8 mouse cellular contexts compared by ENCODE assay signal in the genomic region with DNA sequence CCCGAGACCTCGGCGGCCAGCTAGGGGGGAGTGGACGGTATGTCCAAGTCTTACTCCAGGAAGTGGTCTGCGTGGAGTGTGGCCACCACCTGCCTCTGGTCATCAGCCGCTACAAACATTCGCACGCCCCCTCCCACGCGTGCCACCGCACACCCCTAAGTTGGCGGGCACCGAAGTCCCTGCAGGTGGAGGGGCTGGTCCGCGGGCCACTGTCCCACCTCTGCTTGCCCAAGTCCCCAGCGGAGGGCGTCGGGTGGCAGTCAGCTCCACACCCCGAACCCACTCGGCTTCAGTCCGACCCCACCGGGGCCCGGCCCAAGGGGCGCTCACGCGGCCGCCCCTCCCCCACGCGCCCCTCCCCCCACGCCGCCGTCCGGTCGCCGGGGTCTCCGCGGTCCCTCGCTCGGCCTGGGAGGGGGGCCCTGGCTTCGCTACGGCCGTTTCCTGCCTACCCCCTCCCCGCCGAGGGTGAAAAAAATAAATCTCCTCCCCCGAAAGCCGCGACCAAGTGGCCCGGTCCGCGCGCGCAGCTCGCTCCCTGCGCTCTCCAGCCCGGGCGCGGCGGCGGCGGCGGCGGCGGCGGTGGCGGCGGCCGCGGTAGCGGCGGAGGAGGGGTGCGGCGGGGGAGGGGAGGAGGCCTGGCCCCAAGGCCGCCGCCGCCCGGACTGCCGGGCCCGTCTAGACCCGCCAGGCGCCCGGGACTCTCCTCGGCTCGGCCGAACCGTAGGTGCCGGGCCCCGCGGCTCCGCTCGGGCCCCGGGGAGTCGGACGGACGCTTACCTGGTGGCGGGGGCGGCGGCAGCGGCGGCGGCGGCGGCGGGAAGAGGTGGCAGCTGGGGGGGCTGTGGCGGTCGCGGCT. TPM values are rescaled to one million over a fixed set of nuclear protein-coding genes. Genes with fewer than 3 reads are reported as not detected.
DNase-seq lines count a peak whose midpoint lies in the region; ATAC-seq and TF ChIP-seq lines count a peak whose summit lies in the region.

No protein-coding gene starts in this region.

- no peaks in the 10 kb centered on the region for H3K27me3 ChIP-seq in forebrain, postnatal 0 days (ENCODE audit: insufficient read depth, low read length)
- peaks cover 35% of the 10 kb centered on the region for H3K27me3 ChIP-seq in liver, embryonic 14.5 days (ENCODE audit: control insufficient read depth, insufficient read depth, low read length)
- H3K27me3 ChIP-seq in neural tube, embryonic 13.5 days = no peaks in the 10 kb centered on the region

- peaks cover 40% of the 10 kb centered on the region for H3K4me1 ChIP-seq in forebrain, postnatal 0 days (ENCODE audit: insufficient read depth)
- peaks cover 47 to 49% of the 10 kb centered on the region in 2 experiments for H3K4me1 ChIP-seq in liver, embryonic 14.5 days (replicated peaks; ENCODE audit: control insufficient read depth in 2 of 2, insufficient read depth in 2 of 2, low read length in 1 of 2)
- H3K4me1 ChIP-seq in neural tube, embryonic 13.5 days (replicated peaks) = peaks cover 70% of the 10 kb centered on the region

- TF ChIP-seq CTCF in forebrain, postnatal 0 days (IDR thresholded peaks at IDR 0.05; ENCODE audit: low read depth) = no peak
- no peak for TF ChIP-seq CTCF in liver, embryonic 14.5 days (IDR thresholded peaks at IDR 0.05; ENCODE audit: low read depth)

- under 1% methylated on average over 40 of the region's 106 CpGs for WGBS in forebrain, postnatal 0 days
- WGBS in liver, embryonic 14.5 days (ENCODE audit: insufficient replicate concordance) = under 1% methylated on average over 68 of the region's 106 CpGs
- WGBS in neural tube, embryonic 13.5 days = under 1% methylated on average over 66 of the region's 106 CpGs

- no peak for ATAC-seq in forebrain, postnatal 0 days
- no peak; the same call in 1 of the 2 replicates for ATAC-seq in liver, embryonic 14.5 days (ENCODE audit: insufficient read depth)
- no peak; the same call in 1 of the 2 replicates for ATAC-seq in neural tube, embryonic 13.5 days (ENCODE audit: low read depth)

- peak; percentile 65 for DNase-seq in ovary, postnatal 36 days (ENCODE audit: low spot score)
- no peak for DNase-seq in ovary, adult 18-20 months (ENCODE audit: low spot score)
- peak; percentile 44 for DNase-seq in cerebellum, adult 11-12 months
- DNase-seq in forebrain, postnatal 0 days = peak; percentile 32
- DNase-seq in induced T-regulatory cell, adult 2 months (ENCODE audit: low read depth) = peak; percentile 67
- DNase-seq in liver, embryonic 14.5 days (ENCODE audit: low read depth in 3 of 3, low spot score in 3 of 3) = no peak
- DNase-seq in urinary bladder, postnatal 36 days (ENCODE audit: low spot score in 2 of 2) = peak; percentile 24 to 30

- no peak for TF ChIP-seq EP300 in liver, embryonic 14.5 days (IDR thresholded peaks at IDR 0.05; ENCODE audit: low read depth)

- peak overlapping the region; percentile 100 for H3K9ac ChIP-seq in forebrain, postnatal 0 days
- H3K9ac ChIP-seq in liver, embryonic 14.5 days (replicated peaks) = peak overlapping the region; percentile 85
- peak overlapping the region; percentile 100 for H3K9ac ChIP-seq in neural tube, embryonic 13.5 days

- peak overlapping the region; percentile 88 for H3K4me3 ChIP-seq in forebrain, postnatal 0 days (ENCODE audit: low read depth, low read length)
- H3K4me3 ChIP-seq in liver, embryonic 14.5 days (ENCODE audit: insufficient read depth in 1 of 2, low read depth in 2 of 2, low read length in 2 of 2) = peak overlapping the region; percentile 73 to 77
- peak overlapping the region; percentile 93 for H3K4me3 ChIP-seq in neural tube, embryonic 13.5 days

- H3K27ac ChIP-seq in forebrain, postnatal 0 days (ENCODE audit: low read depth, low read length) = peak overlapping the region; percentile 100
- H3K27ac ChIP-seq in liver, embryonic 14.5 days = peak overlapping the region; percentile 30; the same call in 1 of the 2 replicates
- H3K27ac ChIP-seq in neural tube, embryonic 13.5 days (replicated peaks) = peak overlapping the region; percentile 100

- peak overlapping the region; percentile 94 for H3K4me2 ChIP-seq in forebrain, postnatal 0 days (ENCODE audit: low read depth)
- H3K4me2 ChIP-seq in liver, embryonic 14.5 days (ENCODE audit: low read depth) = peak overlapping the region; percentile 89
- H3K4me2 ChIP-seq in neural tube, embryonic 13.5 days = peak overlapping the region; percentile 97

- peaks cover 13% of the 10 kb centered on the region for H3K36me3 ChIP-seq in forebrain, postnatal 0 days (ENCODE audit: insufficient read depth)
- no peaks in the 10 kb centered on the region for H3K36me3 ChIP-seq in liver, embryonic 14.5 days (replicated peaks; ENCODE audit: control insufficient read depth, insufficient read depth, low read depth)
- H3K36me3 ChIP-seq in neural tube, embryonic 13.5 days = peaks cover 19% of the 10 kb centered on the region

- H3K9me3 ChIP-seq in forebrain, postnatal 0 days (ENCODE audit: low read length) = no peaks in the 10 kb centered on the region
- H3K9me3 ChIP-seq in liver, embryonic 14.5 days (ENCODE audit: control insufficient read depth, low read length) = no peaks in the 10 kb centered on the region
- no peaks in the 10 kb centered on the region for H3K9me3 ChIP-seq in neural tube, embryonic 13.5 days

RNA-seq across cellular contexts. Expression of gene Chd3, which starts 0.6 kb away (rescaled TPM):
- total RNA-seq in forebrain, postnatal 0 days (2014; rRNA removed) = 356 and 381 TPM in 2 replicates
- polyA plus RNA-seq in forebrain, postnatal 0 days (2015; fragmentation: Nextera tagmentation; extraction: Ambion mirVana) = 55.3 and 74.7 TPM in 2 replicates
- polyA plus RNA-seq in liver, embryonic 14.5 days (2012; rRNA removed) = 13.7 and 14.3 TPM in 2 replicates
- polyA plus RNA-seq in liver, embryonic 14.5 days (2014; fragmentation: Nextera tagmentation; extraction: Ambion mirVana) = 1.9 and 2.4 TPM in 2 replicates
- 82.3 and 84.6 TPM in 2 replicates for polyA plus RNA-seq in neural tube, embryonic 13.5 days (2015; fragmentation: Nextera tagmentation; extraction: Ambion mirVana)

RNA-seq across cellular contexts. Expression of gene Naa38, which starts 26.7 kb away (rescaled TPM):
- 47.7 and 59.2 TPM in 2 replicates for total RNA-seq in forebrain, postnatal 0 days (2014; rRNA removed)
- 125 and 141 TPM in 2 replicates for polyA plus RNA-seq in forebrain, postnatal 0 days (2015; fragmentation: Nextera tagmentation; extraction: Ambion mirVana)
- polyA plus RNA-seq in liver, embryonic 14.5 days (2012; rRNA removed) = 70.9 and 76.9 TPM in 2 replicates
- 120 and 127 TPM in 2 replicates for polyA plus RNA-seq in liver, embryonic 14.5 days (2014; fragmentation: Nextera tagmentation; extraction: Ambion mirVana)
- 112 and 117 TPM in 2 replicates for polyA plus RNA-seq in neural tube, embryonic 13.5 days (2015; fragmentation: Nextera tagmentation; extraction: Ambion mirVana)

RNA-seq across cellular contexts. Expression of gene Cyb5d1, which starts 26.8 kb away (rescaled TPM):
- total RNA-seq in forebrain, postnatal 0 days (2014; rRNA removed) = 21.1 and 28.9 TPM in 2 replicates
- polyA plus RNA-seq in forebrain, postnatal 0 days (2015; fragmentation: Nextera tagmentation; extraction: Ambion mirVana) = 17.0 and 24.2 TPM in 2 replicates
- polyA plus RNA-seq in liver, embryonic 14.5 days (2012; rRNA removed) = 4.8 and 8.3 TPM in 2 replicates
- polyA plus RNA-seq in liver, embryonic 14.5 days (2014; fragmentation: Nextera tagmentation; extraction: Ambion mirVana) = 6.2 and 7.3 TPM in 2 replicates
- 36.2 and 39.2 TPM in 2 replicates for polyA plus RNA-seq in neural tube, embryonic 13.5 days (2015; fragmentation: Nextera tagmentation; extraction: Ambion mirVana)

RNA-seq across cellular contexts. Expression of gene Rnf227, which starts 28.3 kb away (rescaled TPM):
- 190 and 225 TPM in 2 replicates for total RNA-seq in forebrain, postnatal 0 days (2014; rRNA removed)
- 200 and 231 TPM in 2 replicates for polyA plus RNA-seq in forebrain, postnatal 0 days (2015; fragmentation: Nextera tagmentation; extraction: Ambion mirVana)
- 0.30 and 0.74 TPM in 2 replicates for polyA plus RNA-seq in liver, embryonic 14.5 days (2012; rRNA removed)
- polyA plus RNA-seq in liver, embryonic 14.5 days (2014; fragmentation: Nextera tagmentation; extraction: Ambion mirVana) = 0.59 and 0.66 TPM in 2 replicates
- polyA plus RNA-seq in neural tube, embryonic 13.5 days (2015; fragmentation: Nextera tagmentation; extraction: Ambion mirVana) = 131 and 136 TPM in 2 replicates

RNA-seq across cellular contexts. Expression of gene Tmem88, which starts 29.4 kb away (rescaled TPM):
- total RNA-seq in forebrain, postnatal 0 days (2014; rRNA removed) = 2.0 and 2.4 TPM in 2 replicates
- 6.8 and 7.7 TPM in 2 replicates for polyA plus RNA-seq in forebrain, postnatal 0 days (2015; fragmentation: Nextera tagmentation; extraction: Ambion mirVana)
- polyA plus RNA-seq in liver, embryonic 14.5 days (2012; rRNA removed) = 3.7 and 5.3 TPM in 2 replicates
- polyA plus RNA-seq in liver, embryonic 14.5 days (2014; fragmentation: Nextera tagmentation; extraction: Ambion mirVana) = 4.6 TPM in 2 replicates
- polyA plus RNA-seq in neural tube, embryonic 13.5 days (2015; fragmentation: Nextera tagmentation; extraction: Ambion mirVana) = 7.8 and 8.4 TPM in 2 replicates

Comparison
In these comparisons a context has a peak if more than half of its experiments do, and no peak if none do; other contexts are left out.
1. DNase-seq: peak in ovary, postnatal 36 days (single experiment), cerebellum, adult 11-12 months (single experiment), forebrain, postnatal 0 days (single experiment), induced T-regulatory cell, adult 2 months (single experiment) and urinary bladder, postnatal 36 days (2 of 2); none in ovary, adult 18-20 months (single experiment) and liver, embryonic 14.5 days (0 of 3).
2. H3K27ac ChIP-seq: peak in every context shown above with its lines; median percentile 100 in forebrain, postnatal 0 days; 100 in neural tube, embryonic 13.5 days; 30 in liver, embryonic 14.5 days.
3. Peak in every context shown above with its lines, with median percentiles within 50 percentile points of each other: H3K4me2 ChIP-seq, H3K4me3 ChIP-seq and H3K9ac ChIP-seq.